Mouse (Mus musculus): Measurements from ENCODE around the gene Fam198b. TPM values are rescaled to one million over a fixed set of nuclear protein-coding genes. Genes with fewer than 3 reads are reported as not detected.

Fam198b gene
- polyA plus RNA-seq, 1 experiment from 2014 or later: 21.3 TPM

- Histone ChIP-seq H3K4me2 (replicated peaks; ENCODE audit: low read depth, low read length) (no peak overlapping the region), H3K4me3 (ENCODE audit: low read depth, low read length) (no peak overlapping the region), H3K27me3 (replicated peaks; ENCODE audit: insufficient read depth, low read length) (no peaks in the 10 kb centered on the region), H3K9me3 (ENCODE audit: low read length) (no peaks in the 10 kb centered on the region), H3K27ac (ENCODE audit: low read length) (no peak overlapping the region), H3K9ac (replicated peaks; ENCODE audit: low read depth) (no peak overlapping the region), H3K36me3 (ENCODE audit: insufficient read depth, low read length) (no peaks in the 10 kb centered on the region), H3K4me1 (ENCODE audit: insufficient read depth, low read depth, low read length) (no peaks in the 10 kb centered on the region)
- no peak for TF ChIP-seq CTCF (IDR thresholded peaks at IDR 0.05)
- TF ChIP-seq EP300 (IDR thresholded peaks at IDR 0.05): no peak
- DNase-seq (ENCODE audit: low spot score): no peak
- ATAC-seq: no peak
- WGBS: 83% methylated on average over 3 of the region's 3 CpGs
Observed at GRCm38 (mm10) chr3:79936730-79937447, 52.6 kb downstream of the Fam198b start.

GRCm38 (mm10) chr3:79947736-79948135 is 63.4 kb downstream of the Fam198b start:
- no peak for TF ChIP-seq EP300 (IDR thresholded peaks at IDR 0.05)
- Histone ChIP-seq H3K4me3 (ENCODE audit: low read depth, low read length) (no peak overlapping the region), H3K9ac (replicated peaks; ENCODE audit: low read depth) (no peak overlapping the region), H3K4me1 (ENCODE audit: insufficient read depth, low read depth, low read length) (no peaks in the 10 kb centered on the region), H3K9me3 (ENCODE audit: low read length) (no peaks in the 10 kb centered on the region), H3K27ac (ENCODE audit: low read length) (no peak overlapping the region), H3K27me3 (replicated peaks; ENCODE audit: insufficient read depth, low read length) (no peaks in the 10 kb centered on the region), H3K4me2 (replicated peaks; ENCODE audit: low read depth, low read length) (no peak overlapping the region), H3K36me3 (ENCODE audit: insufficient read depth, low read length) (no peaks in the 10 kb centered on the region)
- peak; percentile 82 for ATAC-seq
- peak; percentile 76 for DNase-seq (ENCODE audit: low spot score)
- WGBS: 39% methylated on average over 1 of the region's 1 CpGs

GRCm38 (mm10) chr3:79948151-79948550 is 63.8 kb downstream of the Fam198b start:
- no peak for DNase-seq (ENCODE audit: low spot score)
- Histone ChIP-seq H3K27me3 (replicated peaks; ENCODE audit: insufficient read depth, low read length) (no peaks in the 10 kb centered on the region), H3K36me3 (ENCODE audit: insufficient read depth, low read length) (no peaks in the 10 kb centered on the region), H3K9me3 (ENCODE audit: low read length) (no peaks in the 10 kb centered on the region), H3K4me1 (ENCODE audit: insufficient read depth, low read depth, low read length) (no peaks in the 10 kb centered on the region), H3K4me2 (replicated peaks; ENCODE audit: low read depth, low read length) (no peak overlapping the region), H3K4me3 (ENCODE audit: low read depth, low read length) (no peak overlapping the region), H3K9ac (replicated peaks; ENCODE audit: low read depth) (no peak overlapping the region), H3K27ac (ENCODE audit: low read length) (0 out of 2 replicates have a peak overlapping the region, but pooled peaks have one; percentile 15)
- ATAC-seq: no peak
- WGBS: 61% methylated on average over 2 of the region's 2 CpGs
- TF ChIP-seq EP300 (IDR thresholded peaks at IDR 0.05) (no peak), CTCF (IDR thresholded peaks at IDR 0.05) (no peak)

GRCm38 (mm10) chr3:79953164-79953759 is 68.9 kb downstream of the Fam198b start:
- Histone ChIP-seq H3K9me3 (ENCODE audit: low read length) (no peaks in the 10 kb centered on the region), H3K27ac (ENCODE audit: low read length) (no peak overlapping the region), H3K9ac (replicated peaks; ENCODE audit: low read depth) (no peak overlapping the region), H3K4me3 (ENCODE audit: low read depth, low read length) (no peak overlapping the region), H3K4me1 (ENCODE audit: insufficient read depth, low read depth, low read length) (no peaks in the 10 kb centered on the region), H3K27me3 (replicated peaks; ENCODE audit: insufficient read depth, low read length) (no peaks in the 10 kb centered on the region), H3K36me3 (ENCODE audit: insufficient read depth, low read length) (no peaks in the 10 kb centered on the region), H3K4me2 (replicated peaks; ENCODE audit: low read depth, low read length) (no peak overlapping the region)
- ATAC-seq (no peak), DNase-seq (ENCODE audit: low spot score) (no peak)
- 34% methylated on average over 2 of the region's 2 CpGs for WGBS
- TF ChIP-seq EP300 (IDR thresholded peaks at IDR 0.05) (no peak), CTCF (IDR thresholded peaks at IDR 0.05) (no peak)

- whole genome bisulfite sequencing: 65% methylated on average over 3 of the region's 3 CpGs
- Histone ChIP-seq H3K4me1 (ENCODE audit: insufficient read depth, low read depth, low read length) (no peaks in the 10 kb centered on the region), H3K4me2 (replicated peaks; ENCODE audit: low read depth, low read length) (no peak overlapping the region), H3K9ac (replicated peaks; ENCODE audit: low read depth) (no peak overlapping the region), H3K27ac (ENCODE audit: low read length) (no peak overlapping the region), H3K4me3 (ENCODE audit: low read depth, low read length) (no peak overlapping the region), H3K9me3 (ENCODE audit: low read length) (no peaks in the 10 kb centered on the region), H3K36me3 (ENCODE audit: insufficient read depth, low read length) (no peaks in the 10 kb centered on the region), H3K27me3 (replicated peaks; ENCODE audit: insufficient read depth, low read length) (no peaks in the 10 kb centered on the region)
- ATAC-seq: no peak
- no peak for TF ChIP-seq EP300 (IDR thresholded peaks at IDR 0.05)
- TF ChIP-seq CTCF (IDR thresholded peaks at IDR 0.05): no peak
- DNase-seq (ENCODE audit: low spot score): no peak
Observed at GRCm38 (mm10) chr3:79955262-79955661, 70.9 kb downstream of the Fam198b start.

- H3K4me2 ChIP-seq (replicated peaks; ENCODE audit: low read depth, low read length): no peak overlapping the region
- H3K27me3 ChIP-seq (replicated peaks; ENCODE audit: insufficient read depth, low read length): no peaks in the 10 kb centered on the region
- ATAC-seq: no peak
- no peak overlapping the region for H3K4me3 ChIP-seq (ENCODE audit: low read depth, low read length)
- H3K9ac ChIP-seq (replicated peaks; ENCODE audit: low read depth): no peak overlapping the region
- no peaks in the 10 kb centered on the region for H3K9me3 ChIP-seq (ENCODE audit: low read length)
- no peaks in the 10 kb centered on the region for H3K36me3 ChIP-seq (ENCODE audit: insufficient read depth, low read length)
- no peak overlapping the region for H3K27ac ChIP-seq (ENCODE audit: low read length)
- TF ChIP-seq EP300 (IDR thresholded peaks at IDR 0.05) (no peak), CTCF (IDR thresholded peaks at IDR 0.05) (no peak)
- DNase-seq (ENCODE audit: low spot score): no peak
- H3K4me1 ChIP-seq (ENCODE audit: insufficient read depth, low read depth, low read length): no peaks in the 10 kb centered on the region
Observed at GRCm38 (mm10) chr3:79956792-79957191, 72.5 kb downstream of the Fam198b start.
